Mouse (Mus musculus) adipocyte (in vitro differentiated cells): ENCODE measurements at regions not wholly inside any gene's neighbourhood (a gene's known extent, or its start where the extent isn't known, plus 50 kb on each side); places are given as distances from the start of the nearest gene placed in this dataset.

Source experiments
- DNase-seq: peaks from one replicate; pipeline ENCODE4 v3.0.0-alpha.2; 2016; ENCODE audit warnings: low spot score

DNA sequence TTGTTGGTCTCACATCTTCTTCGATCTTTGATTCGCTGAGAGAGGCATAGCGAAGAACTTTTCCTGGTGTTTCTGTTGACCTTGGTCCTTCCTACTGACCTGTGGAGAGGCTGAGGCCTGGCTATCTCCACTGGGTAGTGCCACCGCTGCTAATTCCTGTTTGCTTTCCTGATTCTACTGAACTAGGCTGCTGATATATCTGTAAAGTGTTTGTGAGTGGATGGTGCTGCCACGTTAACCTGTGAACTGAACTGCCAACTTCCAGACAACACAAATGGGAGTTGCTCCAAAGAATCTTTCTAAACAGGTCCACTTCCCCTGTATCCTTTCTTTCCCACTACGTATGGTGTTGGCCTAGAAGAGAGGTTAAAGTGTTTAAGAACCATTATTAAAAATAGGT, 78.0 kb upstream of the Akt3 start:
- DNase-seq = no peak

DNA sequence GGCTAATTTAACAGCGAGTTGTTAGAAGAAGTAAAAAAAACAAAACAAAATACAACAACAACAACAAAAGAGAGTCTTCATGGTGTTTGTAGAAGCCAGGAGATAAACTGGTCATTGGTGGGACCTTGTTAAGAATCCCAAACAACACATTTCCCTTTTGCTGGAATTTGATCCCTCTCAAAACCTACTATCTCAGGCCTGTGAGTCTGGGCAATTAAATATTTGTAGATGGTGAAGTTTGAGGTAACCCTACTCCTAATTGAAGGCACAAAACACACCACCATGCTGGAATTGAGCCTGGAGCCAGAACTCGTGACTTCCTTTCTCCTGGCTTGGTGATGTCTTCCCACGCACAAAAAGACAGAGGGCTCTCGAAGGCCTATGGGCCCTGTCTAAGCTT, 65.4 kb upstream of the Akt3 start:
- no peak for DNase-seq

DNA sequence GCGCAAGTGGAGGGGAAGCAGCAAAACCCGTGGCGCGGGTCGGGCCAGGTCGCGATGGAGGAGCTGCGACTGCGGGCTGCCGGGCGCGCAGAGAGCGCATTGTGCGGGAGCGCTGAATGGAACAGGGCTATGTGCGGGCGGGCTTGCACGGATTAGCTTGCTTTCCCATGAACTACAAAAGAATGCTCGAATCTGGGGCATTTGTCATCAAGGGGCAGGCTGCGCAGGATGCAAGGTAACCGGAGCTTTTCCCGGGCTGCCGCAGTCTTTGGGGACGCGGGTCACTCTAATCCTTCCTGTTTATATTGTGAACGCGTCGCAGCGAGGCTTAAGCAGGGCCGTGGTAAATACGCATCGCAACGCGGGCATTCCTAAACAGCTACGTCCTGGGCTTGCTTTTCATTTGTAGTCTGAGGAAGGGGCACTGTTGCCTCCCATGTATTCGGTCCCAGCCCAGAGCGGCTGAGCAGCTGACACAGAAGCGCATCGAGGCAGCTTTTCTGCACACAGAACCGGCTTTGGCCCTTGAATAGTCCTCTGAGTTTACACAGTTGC, 64.8 kb upstream of the Akt3 start:
- no peak for DNase-seq

DNA sequence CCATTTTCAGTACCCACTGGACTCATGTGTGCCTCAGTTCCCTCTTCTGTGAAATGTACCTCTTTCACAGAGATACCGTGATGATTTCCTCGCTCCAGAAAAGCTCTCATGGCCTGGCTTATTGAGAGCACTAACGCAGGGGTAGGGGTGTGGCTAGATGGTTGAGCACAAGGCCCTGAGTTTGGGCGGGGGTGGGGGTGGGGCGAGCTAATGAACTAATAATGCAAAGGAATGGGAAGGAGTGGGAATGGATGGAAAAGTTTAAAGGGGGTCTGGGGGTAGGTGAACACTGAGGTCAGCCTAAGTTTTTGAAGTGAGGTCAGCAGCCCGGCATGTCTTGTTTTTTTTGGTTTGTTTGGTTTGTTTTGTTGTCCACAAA, 64.3 kb upstream of the Akt3 start:
- no peak for DNase-seq

DNA sequence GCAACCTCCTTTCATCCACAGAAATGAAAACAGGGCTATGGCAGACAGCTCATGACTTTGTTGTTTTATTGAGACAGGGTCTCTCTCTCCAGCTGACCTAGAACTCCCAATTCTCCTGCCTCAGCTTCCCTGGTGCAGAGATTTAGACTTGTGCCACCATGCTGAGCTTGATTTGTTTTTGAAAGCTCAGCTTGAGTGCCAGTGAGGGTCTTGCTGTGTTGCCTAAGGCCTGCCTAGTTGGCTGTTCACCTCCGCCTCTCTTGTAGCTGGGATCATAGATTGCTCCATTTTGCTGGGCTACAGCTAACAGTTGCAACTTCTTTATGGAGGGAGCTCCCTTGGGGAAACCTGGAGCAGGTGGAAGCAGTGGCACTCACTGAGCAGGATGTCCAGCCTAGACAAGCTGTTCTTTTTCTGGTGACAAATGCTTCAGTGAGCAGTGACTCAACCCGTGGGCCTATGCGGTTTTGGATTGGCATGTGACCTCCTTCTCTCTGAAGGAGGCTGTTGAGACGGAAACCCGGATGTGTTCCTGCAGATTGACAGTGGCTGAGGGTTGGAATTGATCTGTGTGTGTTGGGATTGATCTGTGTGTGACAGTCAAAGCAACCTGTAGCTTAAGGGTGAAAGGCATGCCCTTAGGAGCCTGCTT, 63.8 kb upstream of the Akt3 start:
- DNase-seq = no peak

DNA sequence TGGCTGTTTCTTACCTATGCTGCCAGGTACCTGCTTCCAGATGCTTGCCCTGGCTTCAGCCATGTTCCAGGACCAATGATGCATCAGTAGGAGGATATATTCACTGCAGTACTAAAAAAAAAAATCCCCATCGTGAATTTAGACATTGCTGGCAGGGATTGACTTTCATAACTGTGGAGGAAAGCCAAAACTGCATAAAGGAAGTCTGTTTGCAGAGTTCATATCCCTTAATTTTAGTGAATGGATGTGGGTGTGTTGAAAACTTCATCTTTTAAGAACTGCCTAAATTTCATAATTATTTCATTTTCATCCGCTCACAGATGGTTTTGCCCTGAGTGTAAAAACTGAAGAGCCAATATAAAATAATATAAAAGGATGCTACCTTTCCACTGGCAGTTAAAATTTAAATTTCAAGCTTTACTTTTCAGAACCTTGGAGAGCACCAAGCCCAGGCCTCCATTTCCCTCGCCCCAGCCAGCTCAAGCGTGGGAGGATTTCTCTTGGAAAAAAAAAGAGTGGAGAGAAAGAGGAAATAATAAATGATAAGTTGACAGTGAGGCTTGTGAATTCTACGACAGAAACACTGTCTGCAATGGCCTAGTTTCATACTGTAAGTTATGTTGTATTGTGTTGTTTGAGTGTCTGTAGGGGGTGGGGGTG, 50.3 kb upstream of the Akt3 start:
- DNase-seq = peak; percentile 46
